Mouse (Mus musculus) liver, adult 2 months (tissue): ENCODE measurements around the gene Slc48a1.

Experiments
- CTCF ChIP-seq: fragments of 200-500 bp; IDR thresholded peaks from 2 replicates; pipeline ENCODE4 v1.5.1; 2011; ENCODE audit warnings: low read depth, low read length, control low read depth
- POLR2A ChIP-seq: fragments of 200-500 bp; IDR thresholded peaks from 2 replicates; pipeline ENCODE4 v1.6.1; 2011; ENCODE audit warnings: low read length, control low read depth; ENCODE audit not compliant: insufficient read depth; ENCODE audit errors: extremely low read depth

- TF ChIP-seq CTCF, result no peak
- TF ChIP-seq POLR2A, result no peak
Measured at GRCm38 (mm10) chr15:97831987-97832640, 53.8 kb downstream of the Slc48a1 start.
